Mouse (Mus musculus): ENCODE measurements around the gene Ppil1. TPM values are rescaled to one million over a fixed set of nuclear protein-coding genes. Genes with fewer than 3 reads are reported as not detected.

Gene Ppil1
- total RNA-seq, 2 experiments from 2014 or later, result 97.1 to 122 TPM

- no peak for ATAC-seq (replicated peaks; ENCODE audit: poor library complexity, severe bottlenecking)
Measured at GRCm38 (mm10) chr17:29213381-29214192, 50.4 kb downstream of the Ppil1 start.

- no peak for ATAC-seq (replicated peaks; ENCODE audit: poor library complexity, severe bottlenecking)
Measured at GRCm38 (mm10) chr17:29211836-29212235, 52.1 kb downstream of the Ppil1 start.

- ATAC-seq (replicated peaks; ENCODE audit: poor library complexity, severe bottlenecking), result no peak
Measured at GRCm38 (mm10) chr17:29210037-29210436, 53.9 kb downstream of the Ppil1 start.

- no peak for ATAC-seq (replicated peaks; ENCODE audit: poor library complexity, severe bottlenecking)
Measured at GRCm38 (mm10) chr17:29206052-29206451, 57.9 kb downstream of the Ppil1 start.

GRCm38 (mm10) chr17:29202604-29203003 lies 61.4 kb downstream of the Ppil1 start:
- ATAC-seq (replicated peaks; ENCODE audit: poor library complexity, severe bottlenecking), result no peak

Other genes starting within 250 kb of the Ppil1 start
- gene Srsf3, start 231.6 kb downstream of the Ppil1 start, total RNA-seq (2014; fragmentation: Nextera tagmentation), result 474 and 486 TPM in 2 replicates
- gene Srsf3, start 231.6 kb downstream of the Ppil1 start, total RNA-seq (2017), result 734 and 859 TPM in 2 replicates
- gene Cdkn1a, start 173.2 kb downstream of the Ppil1 start, total RNA-seq (2014; fragmentation: Nextera tagmentation), result 8.2 and 9.8 TPM in 2 replicates
- 1.3 and 3.2 TPM in 2 replicates for gene Cdkn1a, start 173.2 kb downstream of the Ppil1 start, total RNA-seq (2017)
- gene Rab44, start 150.0 kb downstream of the Ppil1 start, total RNA-seq (2014; fragmentation: Nextera tagmentation), result 318 and 350 TPM in 2 replicates
- gene Rab44, start 150.0 kb downstream of the Ppil1 start, total RNA-seq (2017), result 315 and 369 TPM in 2 replicates
- gene Cpne5, start 26.0 kb downstream of the Ppil1 start, total RNA-seq (2014; fragmentation: Nextera tagmentation), result 5.9 and 6.3 TPM in 2 replicates
- 1.7 and 14.3 TPM in 2 replicates for gene Cpne5, start 26.0 kb downstream of the Ppil1 start, total RNA-seq (2017)
- gene BC004004, start 4.6 kb upstream of the Ppil1 start, total RNA-seq (2014; fragmentation: Nextera tagmentation), result 97.2 and 127 TPM in 2 replicates
- 67.3 and 108 TPM in 2 replicates for gene BC004004, start 4.6 kb upstream of the Ppil1 start, total RNA-seq (2017)
- gene Pi16, start 53.5 kb upstream of the Ppil1 start, total RNA-seq (2014; fragmentation: Nextera tagmentation), result 7.0 and 15.7 TPM in 2 replicates
- 9.9 and 10.8 TPM in 2 replicates for gene Pi16, start 53.5 kb upstream of the Ppil1 start, total RNA-seq (2017)
- gene Mtch1, start 83.7 kb upstream of the Ppil1 start, total RNA-seq (2014; fragmentation: Nextera tagmentation), result 125 and 132 TPM in 2 replicates
- gene Mtch1, start 83.7 kb upstream of the Ppil1 start, total RNA-seq (2017), result 69.5 and 74.3 TPM in 2 replicates
- gene Fgd2, start 96.7 kb upstream of the Ppil1 start, total RNA-seq (2014; fragmentation: Nextera tagmentation), result 42.8 and 70.9 TPM in 2 replicates
- gene Fgd2, start 96.7 kb upstream of the Ppil1 start, total RNA-seq (2017), result 23.6 and 30.5 TPM in 2 replicates
- gene Pim1, start 226.6 kb upstream of the Ppil1 start, total RNA-seq (2014; fragmentation: Nextera tagmentation), result 33.0 and 59.6 TPM in 2 replicates
- gene Pim1, start 226.6 kb upstream of the Ppil1 start, total RNA-seq (2017), result 89.9 and 94.0 TPM in 2 replicates